Mouse (Mus musculus) liver, embryonic 14.5 days (tissue): ENCODE results near the gene Cxcl10. TPM values are rescaled to one million over a fixed set of nuclear protein-coding genes. Genes with fewer than 3 reads are reported as not detected.

ENCODE experiments used
- ATAC-seq: fragments of 200-750 bp; cut with Nextera tagmentation; 2 replicates; pipeline ENCODE4 v1.8.0; 2017; ENCODE audit warnings: moderate number of reproducible peaks, mild to moderate bottlenecking, moderate library complexity; ENCODE audit not compliant: insufficient read depth
- DNase-seq, 3 experiments: peaks; one replicate each; pipeline ENCODE4 v3.0.0-alpha.2; 2012 to 2013; ENCODE audit warnings: low read depth in 3 of 3, low spot score in 3 of 3
- H3K27ac ChIP-seq: fragments of 300-500 bp; sonication (generic); 2 replicates; pipeline ENCODE4 v1.5.1; 2014; ENCODE audit warnings: moderate library complexity, mild to moderate bottlenecking, control low read depth, inconsistent platforms
- H3K27me3 ChIP-seq: fragments of 300-500 bp; sonication (generic); 2 replicates; pipeline ENCODE4 v1.6.1; 2014; ENCODE audit warnings: mild to moderate bottlenecking, low read length, moderate library complexity; ENCODE audit not compliant: control insufficient read depth, insufficient read depth
- H3K36me3 ChIP-seq: fragments of 300-500 bp; sonication (generic); replicated peaks from 2 replicates; pipeline ENCODE4 v1.6.1; 2014; ENCODE audit warnings: low read depth; ENCODE audit not compliant: control insufficient read depth, insufficient read depth
- H3K4me1 ChIP-seq, 2 experiments: fragments of 200-500 bp in 1 of 2; fragments of 300-500 bp in 1 of 2; sonication (generic) in 1 of 2; replicated peaks; 2 replicates each; pipeline ENCODE4 v1.6.1; 2012 to 2014; ENCODE audit warnings: antibody characterized with exemption in 1 of 2, inconsistent platforms in 1 of 2, low read length in 1 of 2; ENCODE audit not compliant: control insufficient read depth in 2 of 2, insufficient read depth in 2 of 2
- H3K4me2 ChIP-seq: fragments of 300-500 bp; sonication (generic); 2 replicates; pipeline ENCODE4 v1.6.1; 2014; ENCODE audit warnings: low read depth, mild to moderate bottlenecking, control low read depth, moderate library complexity
- H3K4me3 ChIP-seq, 2 experiments: fragments of 200-500 bp in 1 of 2; fragments of 300-500 bp in 1 of 2; sonication (generic) in 1 of 2; 2 replicates each; pipeline ENCODE4 v1.5.1; 2012 to 2014; ENCODE audit warnings: low read depth in 2 of 2, low read length in 2 of 2, mild to moderate bottlenecking in 2 of 2, control low read depth in 1 of 2, inconsistent platforms in 1 of 2, moderate library complexity in 1 of 2; ENCODE audit not compliant: insufficient read depth in 1 of 2
- H3K9ac ChIP-seq: fragments of 300-500 bp; sonication (generic); replicated peaks from 2 replicates; pipeline ENCODE4 v1.6.1; 2014; ENCODE audit warnings: mild to moderate bottlenecking, control low read depth, moderate library complexity
- H3K9me3 ChIP-seq: fragments of 300-500 bp; sonication (generic); 2 replicates; pipeline ENCODE4 v1.6.1; 2016; ENCODE audit warnings: low read length, mixed read lengths; ENCODE audit not compliant: control insufficient read depth
- CTCF ChIP-seq: IDR thresholded peaks from 2 replicates; pipeline ENCODE4 v1.5.1; 2016; ENCODE audit warnings: antibody characterized with exemption, low read depth, control low read depth
- EP300 ChIP-seq: IDR thresholded peaks from 2 replicates; pipeline ENCODE4 v1.6.1; 2016; ENCODE audit warnings: antibody characterized with exemption, low read depth
- WGBS: fragments of 180-500 bp; shearing (Covaris S2); extraction: QIAGEN DNeasy Blood & Tissue Kit; methylation state at CpG from one replicate; pipeline ENCODE4 v1.1.7; 2014; ENCODE audit not compliant: insufficient replicate concordance; 5-methylcytosine and 5-hydroxymethylcytosine counted together
- polyA plus RNA-seq, 2 experiments: library from polyadenylated mRNA; depleted of rRNA in 1 of 2; stranded (reverse) in 1 of 2; unstranded in 1 of 2; fragments of >200 nt; fragmentation: Nextera tagmentation in 1 of 2; extraction: Ambion mirVana in 1 of 2; gene quantifications; 2 replicates each; pipeline versions ENCODE4 v1.2.1 to v1.2.3; 2012 to 2014

Cxcl10 gene
- polyA plus RNA-seq, 2 experiments: 4.8 to 10.0 TPM

DNA sequence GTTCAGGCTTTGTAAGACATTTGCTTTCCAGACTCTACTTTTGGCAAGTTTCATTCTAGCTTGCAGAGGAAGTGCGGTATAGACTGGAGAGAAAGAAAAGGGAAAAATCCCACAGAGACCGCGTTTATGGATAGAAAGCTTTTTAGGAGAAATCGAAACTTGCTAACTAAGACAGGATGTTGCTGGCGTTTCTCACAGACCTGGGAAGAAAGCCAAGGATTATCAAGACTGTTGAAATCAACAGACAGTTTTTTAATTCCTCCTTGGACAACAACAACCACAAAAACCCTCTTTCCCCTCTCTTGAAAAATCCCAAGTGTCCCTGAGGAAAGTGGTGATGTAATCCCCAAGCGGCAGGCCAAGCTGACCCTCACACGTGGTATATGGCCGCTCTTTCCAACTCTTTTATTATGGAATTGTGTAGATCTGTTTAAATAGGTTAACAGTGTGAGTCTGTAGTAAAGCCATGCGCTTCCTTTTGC lies 16.3 kb downstream of the Cxcl10 start:
- no peak for ATAC-seq
- WGBS: 66% methylated on average over 9 of the region's 9 CpGs
- no peak overlapping the region for H3K4me3 ChIP-seq

GRCm38 (mm10) chr5:92331635-92332338 lies 16.9 kb downstream of the Cxcl10 start, which contains the start of gene Art3:
Gene Art3, plus strand, starts transcription at chr5:92331827.
- TF ChIP-seq CTCF (no peak), EP300 (no peak)
- no peak for DNase-seq
- H3K36me3 ChIP-seq: no peaks in the 10 kb centered on the region
- no peak within 1 kb of the TSS for H3K4me3 ChIP-seq
- no peak within 1 kb of the TSS for H3K9ac ChIP-seq
- no peak within 1 kb of the TSS for H3K4me2 ChIP-seq
- WGBS: 80% methylated on average over 17 of the region's 17 CpGs
- H3K27me3 ChIP-seq: no peaks in the 10 kb centered on the region; the same call in 1 of the 2 replicates
- no peak within 1 kb of the TSS for H3K27ac ChIP-seq
- no peaks in the 10 kb centered on the region for H3K4me1 ChIP-seq
- ATAC-seq: no peak
- no peaks in the 10 kb centered on the region for H3K9me3 ChIP-seq

More for the DNA sequence above, 16.3 kb downstream of the Cxcl10 start:
- H3K9me3 ChIP-seq: no peaks in the 10 kb centered on the region
- no peaks in the 10 kb centered on the region; the same call in 1 of the 2 replicates for H3K27me3 ChIP-seq
- no peak overlapping the region for H3K27ac ChIP-seq
- H3K36me3 ChIP-seq: no peaks in the 10 kb centered on the region
- H3K9ac ChIP-seq: no peak overlapping the region
- no peak for DNase-seq
- H3K4me1 ChIP-seq: no peaks in the 10 kb centered on the region
- no peak overlapping the region for H3K4me2 ChIP-seq
- TF ChIP-seq EP300 (no peak), CTCF (no peak)

GRCm38 (mm10) chr5:92331122-92331521 lies 17.6 kb downstream of the Cxcl10 start:
- Histone ChIP-seq H3K4me1 (no peaks in the 10 kb centered on the region), H3K9ac (no peak overlapping the region), H3K4me2 (no peak overlapping the region), H3K36me3 (no peaks in the 10 kb centered on the region), H3K9me3 (no peaks in the 10 kb centered on the region), H3K27me3 (no peaks in the 10 kb centered on the region; the same call in 1 of the 2 replicates), H3K4me3 (no peak overlapping the region), H3K27ac (no peak overlapping the region)
- no peak for DNase-seq
- WGBS: 67% methylated on average over 12 of the region's 12 CpGs
- ATAC-seq: no peak
- TF ChIP-seq CTCF (no peak), EP300 (no peak)

DNA sequence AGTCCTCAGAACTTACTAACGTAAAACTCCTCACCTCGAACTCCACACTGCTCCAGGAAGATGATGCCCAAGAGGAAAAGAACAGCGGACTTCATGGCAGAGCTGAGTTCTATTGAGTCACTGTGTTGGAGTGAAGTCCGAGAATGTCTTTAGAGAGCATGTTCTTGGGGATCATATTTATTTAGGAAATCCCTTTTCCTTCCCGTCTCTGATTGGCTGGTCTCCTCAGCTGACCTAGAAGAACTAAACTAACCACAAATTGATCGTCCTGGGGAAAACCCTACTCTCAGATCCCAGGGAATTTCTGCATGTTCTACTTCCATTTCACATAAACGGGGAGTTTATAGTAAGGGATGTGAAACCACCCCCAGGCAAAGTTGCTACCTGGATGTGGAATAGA lies 20.8 kb downstream of the Cxcl10 start, which contains the start of gene Cxcl9:
Gene Cxcl9, minus strand, starts transcription at position 151 of the 400 bp plus-strand sequence.
- Histone ChIP-seq H3K4me2 (no peak within 1 kb of the TSS), H3K4me1 (no peaks in the 10 kb centered on the region), H3K9ac (no peak within 1 kb of the TSS), H3K4me3 (no peak within 1 kb of the TSS), H3K27ac (no peak within 1 kb of the TSS), H3K27me3 (no peaks in the 10 kb centered on the region; the same call in 1 of the 2 replicates), H3K36me3 (no peaks in the 10 kb centered on the region), H3K9me3 (no peaks in the 10 kb centered on the region)
- no peak for DNase-seq
- WGBS: 57% methylated on average over 7 of the region's 7 CpGs
- ATAC-seq: no peak
- no peak for TF ChIP-seq EP300
- TF ChIP-seq CTCF: no peak

DNA sequence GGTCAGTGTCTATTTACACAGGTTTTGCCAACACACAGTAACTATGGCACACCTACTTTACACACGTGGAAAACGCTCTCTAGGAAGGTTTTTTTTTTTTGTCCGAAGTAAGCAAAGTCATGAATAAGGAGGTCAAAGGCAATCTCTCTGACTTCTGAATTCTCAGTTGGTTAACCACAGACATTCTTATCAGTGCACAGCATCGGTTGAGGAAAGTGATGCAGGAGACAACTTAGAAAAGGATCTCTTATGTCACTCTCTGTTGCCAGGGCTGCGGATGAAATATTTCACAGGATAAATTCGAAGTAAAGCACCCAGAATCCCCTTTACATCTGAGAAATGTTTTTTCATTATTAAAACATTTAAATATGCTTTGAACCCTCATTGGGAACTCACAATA lies 21.3 kb downstream of the Cxcl10 start:
- H3K9me3 ChIP-seq: no peaks in the 10 kb centered on the region
- no peaks in the 10 kb centered on the region for H3K4me1 ChIP-seq
- 6% methylated on average over 6 of the region's 6 CpGs for WGBS
- H3K4me2 ChIP-seq: no peak overlapping the region
- H3K4me3 ChIP-seq: no peak overlapping the region
- no peak for DNase-seq
- TF ChIP-seq CTCF (no peak), EP300 (no peak)
- no peaks in the 10 kb centered on the region for H3K36me3 ChIP-seq
- no peak overlapping the region for H3K9ac ChIP-seq
- H3K27me3 ChIP-seq: no peaks in the 10 kb centered on the region; the same call in 1 of the 2 replicates
- no peak for ATAC-seq
- H3K27ac ChIP-seq: no peak overlapping the region
